Mouse (Mus musculus): ENCODE measurements around the gene Enthd1. TPM values are rescaled to one million over a fixed set of nuclear protein-coding genes. Genes with fewer than 3 reads are reported as not detected.

The Enthd1 gene
- polyA plus RNA-seq, 1 experiment from 2014 or later, result not detected

DNA sequence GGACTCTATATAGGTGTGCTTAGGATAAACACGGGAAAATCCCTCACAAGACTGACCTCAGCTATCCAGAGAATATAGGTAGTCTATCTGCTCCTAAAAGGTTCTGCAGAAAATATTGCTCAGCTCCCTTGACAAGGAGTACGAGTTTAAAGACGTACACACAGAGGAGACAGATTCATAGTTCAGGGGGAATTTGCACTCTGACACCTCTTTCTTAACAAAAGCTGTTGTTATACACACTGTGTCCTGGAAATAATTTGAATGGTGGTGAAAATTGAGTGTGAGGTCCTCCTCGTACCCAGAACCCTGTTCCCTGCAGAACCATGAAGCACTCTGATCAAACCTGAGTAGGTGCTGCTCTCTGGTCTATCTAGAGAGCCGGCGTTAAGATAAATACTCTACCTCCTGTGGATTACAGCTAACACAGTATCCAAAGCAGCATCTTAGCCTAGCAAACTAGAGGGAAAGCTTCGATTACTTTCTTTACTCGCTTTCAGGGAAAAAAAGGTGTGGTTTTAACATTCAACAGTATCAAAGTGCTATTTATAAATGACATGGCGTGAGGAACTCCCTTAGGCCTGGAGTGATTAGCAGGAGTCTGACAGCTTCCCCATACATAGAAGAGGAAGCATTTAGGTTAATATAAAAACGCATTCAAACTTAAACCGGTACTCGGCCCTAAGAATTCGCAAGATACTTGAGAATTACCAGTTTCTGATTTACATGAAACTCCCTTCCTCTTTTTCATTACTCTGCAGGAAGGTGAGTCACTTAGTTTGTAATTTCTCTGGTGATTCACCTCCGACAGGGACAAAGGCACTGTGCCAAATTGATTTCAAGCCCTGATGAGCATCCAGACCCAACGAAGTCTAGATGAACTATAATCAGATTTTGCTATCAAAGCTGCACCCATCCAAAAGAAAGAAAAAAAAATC is 4.0 kb downstream of the Enthd1 start:
- DNase-seq (ENCODE audit: low read depth, low spot score) (peak; percentile 44), ATAC-seq (no peak)
- H3K27me3 ChIP-seq, result no peaks in the 10 kb centered on the region
- ChIA-PET CTCF (interaction anchor here (1.1 kb wide), 1 partner anchor 13 kb away, joined by 3 read pairs; no protein-coding TSS in a partner anchor), POLR2A (interaction anchor here (1.1 kb wide), 1 partner anchor 26 kb away, joined by 4 read pairs; no protein-coding TSS in a partner anchor)
- in situ Hi-C loops (cut with MboI; ENCODE audit: low pct_unique_long_range_greater_than_20kb), result no loop called here
- no peak for TF ChIP-seq CTCF (IDR thresholded peaks at IDR 0.05)

DNA sequence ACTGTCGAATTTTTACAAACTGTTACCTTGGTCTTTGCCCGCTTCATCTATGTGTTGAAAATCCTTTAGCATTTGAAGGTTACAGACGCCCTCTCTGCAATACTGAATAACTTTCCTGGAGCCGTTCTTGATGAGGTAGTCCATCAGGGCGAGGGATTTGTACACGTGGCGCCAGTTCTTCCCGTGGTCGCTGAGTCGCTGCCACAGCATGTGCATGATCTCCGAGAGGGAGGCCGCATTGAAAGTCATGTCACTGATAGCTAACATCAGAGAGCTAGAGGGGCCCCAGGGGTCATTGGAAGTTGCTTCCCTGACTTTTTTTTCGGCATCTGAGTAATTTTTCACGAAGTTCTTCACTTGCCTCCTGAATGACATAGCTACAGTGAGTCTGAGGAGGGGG is 5.0 kb downstream of the Enthd1 start:
- ChIA-PET CTCF (interaction anchor here (1.1 kb wide), 1 partner anchor 12 kb away, joined by 3 read pairs; no protein-coding TSS in a partner anchor), POLR2A (no interaction called here)
- ATAC-seq, result no peak
- in situ Hi-C loops (cut with MboI; ENCODE audit: low pct_unique_long_range_greater_than_20kb), result no loop called here
- DNase-seq (ENCODE audit: low read depth, low spot score), result no peak
- TF ChIP-seq CTCF (IDR thresholded peaks at IDR 0.05), result no peak
- no peaks in the 10 kb centered on the region for H3K27me3 ChIP-seq

DNA sequence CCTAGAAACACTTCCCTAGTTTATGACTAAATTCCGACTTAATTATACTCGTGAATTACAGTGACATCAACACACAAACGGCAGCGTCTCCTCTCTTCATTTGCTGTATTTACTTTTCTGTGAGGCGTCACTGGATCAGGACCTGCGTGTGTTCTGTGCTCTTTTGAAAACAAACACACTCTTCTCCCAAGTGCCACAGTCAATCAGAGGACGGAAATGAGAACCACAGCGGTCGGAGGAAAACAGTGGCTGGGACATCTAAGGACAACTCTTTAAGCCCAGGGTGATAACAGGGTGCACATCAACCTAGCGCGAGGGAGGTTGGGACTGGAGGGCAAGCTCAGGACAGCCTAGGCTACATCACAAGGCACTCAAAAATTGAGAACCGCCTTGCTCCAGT is 5.4 kb downstream of the Enthd1 start:
- no peak for DNase-seq (ENCODE audit: low read depth, low spot score)
- in situ Hi-C loops (cut with MboI; ENCODE audit: low pct_unique_long_range_greater_than_20kb), result no loop called here
- ChIA-PET POLR2A (no interaction called here), CTCF (no interaction called here)
- no peaks in the 10 kb centered on the region for H3K27me3 ChIP-seq
- no peak for TF ChIP-seq CTCF (IDR thresholded peaks at IDR 0.05)
- no peak for ATAC-seq

DNA sequence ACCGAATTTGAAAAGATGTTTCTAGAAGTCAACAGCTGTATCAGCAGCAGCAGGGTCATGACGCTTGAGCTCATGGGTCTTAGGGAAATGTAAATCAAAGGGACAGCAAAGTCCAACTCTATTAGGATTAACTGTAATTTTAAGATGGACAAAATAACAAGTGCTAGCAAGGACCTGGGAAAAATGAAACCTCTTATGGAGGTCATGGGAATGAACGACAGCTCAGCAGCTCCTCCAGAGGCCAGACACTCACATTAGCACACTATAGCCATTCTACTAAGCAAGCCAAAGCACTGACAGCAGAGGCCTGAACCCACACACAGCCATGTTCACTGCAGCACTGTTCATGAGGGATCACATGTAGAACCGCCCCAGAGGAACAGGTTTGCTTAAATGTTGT is 7.2 kb downstream of the Enthd1 start:
- peaks cover 4% of the 10 kb centered on the region for H3K27me3 ChIP-seq
- ATAC-seq (no peak), DNase-seq (ENCODE audit: low read depth, low spot score) (no peak)
- CTCF ChIA-PET, result no interaction called here
- in situ Hi-C loops (cut with MboI; ENCODE audit: low pct_unique_long_range_greater_than_20kb), result no loop called here
- peak; percentile 49 for TF ChIP-seq CTCF (IDR thresholded peaks at IDR 0.05)
- POLR2A ChIA-PET, result interaction anchor here (0.7 kb wide), 1 partner anchor 14 kb away, joined by 3 read pairs; no protein-coding TSS in a partner anchor

DNA sequence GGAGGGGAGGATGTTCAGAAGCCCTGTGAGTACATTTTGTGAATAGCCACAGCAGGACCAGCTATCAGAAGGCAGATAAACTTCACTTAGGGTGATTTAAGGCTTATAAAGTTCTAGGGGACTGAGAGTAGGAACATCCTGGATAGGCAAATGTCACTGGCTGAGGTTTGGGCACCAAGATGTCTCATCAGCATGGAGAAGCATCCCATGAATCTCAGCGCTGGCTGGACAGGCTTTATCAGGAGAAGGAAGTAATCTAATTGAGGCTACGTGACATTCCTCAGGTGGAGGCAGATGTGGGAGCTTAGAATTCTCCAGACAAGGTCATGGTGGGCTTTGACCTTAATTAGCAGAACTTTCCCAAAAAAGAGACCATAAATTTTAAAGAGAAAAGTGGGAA is 8.9 kb downstream of the Enthd1 start:
- in situ Hi-C loops (cut with MboI; ENCODE audit: low pct_unique_long_range_greater_than_20kb), result no loop called here
- ChIA-PET CTCF (no interaction called here), POLR2A (interaction anchor here (0.5 kb wide), 1 partner anchor 1154 kb away, joined by 3 read pairs; no protein-coding TSS in a partner anchor)
- peaks cover 13% of the 10 kb centered on the region for H3K27me3 ChIP-seq
- ATAC-seq (no peak), DNase-seq (ENCODE audit: low read depth, low spot score) (no peak)
- TF ChIP-seq CTCF (IDR thresholded peaks at IDR 0.05), result no peak

DNA sequence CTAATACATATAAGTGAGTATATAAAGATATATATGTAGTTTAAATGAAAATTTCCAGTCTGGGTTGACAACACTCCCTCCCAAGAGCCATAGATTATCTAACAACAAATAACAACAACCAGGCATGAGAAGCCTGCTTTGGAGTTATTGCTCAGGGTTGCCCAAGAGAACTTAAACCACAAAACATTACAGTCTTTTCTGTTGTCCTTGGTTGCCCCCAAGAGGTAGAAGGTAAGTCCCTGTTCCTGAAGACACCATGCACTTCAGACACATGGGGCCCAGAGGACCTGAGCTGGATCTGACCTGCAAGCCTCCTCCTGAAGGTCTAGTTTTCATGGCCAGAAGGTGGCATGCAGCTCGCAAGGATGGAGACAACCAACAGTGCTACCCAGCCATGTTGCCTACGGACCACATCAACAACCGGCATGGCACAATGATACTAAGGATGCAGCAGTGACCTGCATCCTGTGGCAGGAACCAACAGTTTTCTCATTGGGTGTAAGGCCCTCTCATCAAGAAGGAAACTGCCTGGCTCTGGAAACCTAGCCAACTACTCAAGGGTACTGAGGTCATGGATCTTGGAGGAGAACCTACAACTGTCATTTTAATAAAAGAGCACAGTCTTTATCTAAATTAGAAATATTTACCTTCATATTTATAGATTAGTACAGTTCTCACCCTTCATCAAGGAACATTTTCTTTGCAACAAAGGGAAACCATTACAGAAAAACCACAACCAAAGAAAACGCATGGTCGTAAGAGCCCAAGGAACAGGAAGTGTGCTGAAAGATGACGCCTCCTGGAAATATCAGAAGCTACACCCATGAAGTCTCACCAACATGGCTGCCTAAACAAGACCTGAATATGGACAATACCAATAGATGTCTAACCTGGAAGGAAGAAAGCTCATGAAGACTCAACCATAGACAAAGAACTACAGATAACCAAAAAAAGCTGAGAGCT is 9.8 kb downstream of the Enthd1 start:
- DNase-seq (ENCODE audit: low read depth, low spot score) (no peak), ATAC-seq (no peak)
- in situ Hi-C loops (cut with MboI; ENCODE audit: low pct_unique_long_range_greater_than_20kb), result no loop called here
- POLR2A ChIA-PET, result no interaction called here
- H3K27me3 ChIP-seq, result peaks cover 13% of the 10 kb centered on the region
- peak; percentile 11 for TF ChIP-seq CTCF (IDR thresholded peaks at IDR 0.05)
- CTCF ChIA-PET, result no interaction called here

DNA sequence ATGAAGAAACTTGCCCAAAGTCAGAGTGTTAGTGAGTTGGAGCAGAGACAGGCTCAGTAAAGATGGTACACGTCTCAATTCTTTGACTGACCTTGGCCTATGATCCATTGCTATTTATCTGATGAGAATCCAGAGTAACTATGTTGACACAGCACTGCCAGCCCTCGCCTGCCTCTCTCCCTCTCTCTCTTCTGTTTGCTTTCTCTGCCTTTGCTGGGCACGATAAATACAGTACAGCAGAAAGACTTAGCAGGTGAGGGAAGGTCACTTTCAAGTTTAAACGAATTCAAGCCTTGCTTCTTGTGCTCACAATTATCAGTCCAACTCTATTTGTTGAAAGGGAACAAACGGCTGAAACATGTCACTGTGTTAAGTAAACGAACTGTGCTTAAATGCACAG is 19.5 kb downstream of the Enthd1 start:
- POLR2A ChIA-PET, result no interaction called here
- CTCF ChIA-PET, result interaction anchor here (1.2 kb wide), 2 partner anchors 13 to 17 kb away, joined by 3 read pairs; no protein-coding TSS in a partner anchor

DNA sequence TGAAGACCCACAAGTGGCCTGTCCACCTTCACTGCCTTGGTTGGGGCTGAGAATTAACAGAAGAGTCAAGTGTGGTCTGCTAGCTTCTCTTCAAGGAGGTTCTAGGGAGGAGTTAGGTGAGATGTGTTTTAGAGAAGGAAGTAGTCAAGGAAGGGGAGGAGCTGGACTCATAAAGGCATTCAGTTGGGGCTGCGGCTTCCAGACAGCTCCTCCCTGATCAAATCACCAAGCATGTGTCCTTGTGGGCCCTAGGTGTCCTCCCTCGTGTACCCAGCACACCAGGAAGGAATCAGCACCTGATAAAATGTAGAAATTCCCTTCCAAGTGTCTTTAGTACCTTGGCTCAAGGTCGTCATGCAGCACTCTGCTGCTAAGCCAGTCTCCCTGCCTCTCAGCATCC is 20.8 kb downstream of the Enthd1 start:
- in situ Hi-C loops (cut with MboI; ENCODE audit: low pct_unique_long_range_greater_than_20kb), result no loop called here
- DNase-seq (ENCODE audit: low read depth, low spot score), result no peak
- ATAC-seq, result no peak
- TF ChIP-seq CTCF (IDR thresholded peaks at IDR 0.05), result no peak
- POLR2A ChIA-PET, result no interaction called here
- H3K27me3 ChIP-seq, result peaks cover 25% of the 10 kb centered on the region
- CTCF ChIA-PET, result interaction anchor here (1.2 kb wide), 1 partner anchor 12 kb away, joined by 3 read pairs; no protein-coding TSS in a partner anchor

More for the DNA sequence above, 19.5 kb downstream of the Enthd1 start:
- in situ Hi-C loops (cut with MboI; ENCODE audit: low pct_unique_long_range_greater_than_20kb), result no loop called here
- DNase-seq (ENCODE audit: low read depth, low spot score) (no peak), ATAC-seq (no peak)
- peaks cover 29% of the 10 kb centered on the region for H3K27me3 ChIP-seq
- TF ChIP-seq CTCF (IDR thresholded peaks at IDR 0.05), result no peak

DNA sequence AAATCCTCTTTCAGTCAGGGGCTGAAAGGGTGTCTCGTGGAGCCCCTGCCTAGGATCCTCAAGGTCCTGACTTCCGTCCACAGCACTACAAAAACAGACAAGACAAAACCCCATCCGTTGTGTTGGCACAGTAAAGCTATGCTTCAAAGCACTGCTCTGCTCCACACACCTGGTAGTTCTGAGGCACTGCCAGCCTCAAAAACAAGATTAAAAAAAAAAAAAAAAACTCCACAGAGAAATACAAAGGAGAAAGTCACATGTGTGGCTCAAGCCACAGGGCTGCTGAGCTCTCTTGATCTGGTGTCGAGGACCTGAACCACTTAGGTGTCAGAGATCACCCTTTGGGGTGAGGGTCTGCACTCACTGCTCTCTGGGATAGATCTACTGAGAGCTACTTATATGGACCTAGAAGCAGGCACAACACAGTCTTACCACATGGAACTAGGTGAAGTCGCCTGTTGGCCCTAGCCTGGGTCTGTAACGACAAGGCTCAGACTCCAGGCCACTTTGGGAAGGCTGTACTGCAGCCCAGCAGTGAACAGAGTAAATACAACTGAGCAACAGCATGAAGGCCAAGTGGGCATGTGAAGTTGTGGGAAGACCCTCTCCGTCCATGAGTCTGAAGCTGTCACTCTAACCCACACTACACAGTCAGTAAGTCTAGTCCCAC is 26.1 kb downstream of the Enthd1 start:
- ATAC-seq (no peak), DNase-seq (ENCODE audit: low read depth, low spot score) (no peak)
- H3K27me3 ChIP-seq, result peaks cover 3% of the 10 kb centered on the region
- in situ Hi-C loops (cut with MboI; ENCODE audit: low pct_unique_long_range_greater_than_20kb), result no loop called here
- CTCF ChIA-PET, result no interaction called here
- POLR2A ChIA-PET, result no interaction called here
- no peak for TF ChIP-seq CTCF (IDR thresholded peaks at IDR 0.05)

DNA sequence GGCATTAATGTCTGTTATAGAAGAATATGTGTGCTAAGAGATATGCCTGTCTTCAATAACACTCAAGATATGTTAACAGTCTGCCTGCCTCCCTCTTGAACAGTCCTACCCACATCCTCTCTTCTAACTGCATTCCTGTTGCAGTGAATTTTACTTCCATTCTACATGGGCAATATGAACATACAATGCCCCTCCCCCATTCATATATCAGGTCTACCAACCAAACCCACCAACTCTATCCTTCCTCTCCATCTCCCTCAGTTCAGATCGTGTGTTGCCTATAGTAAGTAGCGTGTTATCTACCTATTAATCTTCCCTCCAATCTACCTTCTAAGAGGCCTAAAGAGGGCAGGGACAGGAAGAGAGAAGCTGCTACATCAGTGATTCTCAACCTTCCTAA is 26.9 kb downstream of the Enthd1 start:
- no peak for TF ChIP-seq CTCF (IDR thresholded peaks at IDR 0.05)
- no peak for DNase-seq (ENCODE audit: low read depth, low spot score)
- ATAC-seq, result no peak
- in situ Hi-C loops (cut with MboI; ENCODE audit: low pct_unique_long_range_greater_than_20kb), result no loop called here
- ChIA-PET POLR2A (no interaction called here), CTCF (no interaction called here)
- peaks cover 3% of the 10 kb centered on the region for H3K27me3 ChIP-seq
